Mouse (Mus musculus): Measurements from ENCODE around the gene Tnc.

DNA sequence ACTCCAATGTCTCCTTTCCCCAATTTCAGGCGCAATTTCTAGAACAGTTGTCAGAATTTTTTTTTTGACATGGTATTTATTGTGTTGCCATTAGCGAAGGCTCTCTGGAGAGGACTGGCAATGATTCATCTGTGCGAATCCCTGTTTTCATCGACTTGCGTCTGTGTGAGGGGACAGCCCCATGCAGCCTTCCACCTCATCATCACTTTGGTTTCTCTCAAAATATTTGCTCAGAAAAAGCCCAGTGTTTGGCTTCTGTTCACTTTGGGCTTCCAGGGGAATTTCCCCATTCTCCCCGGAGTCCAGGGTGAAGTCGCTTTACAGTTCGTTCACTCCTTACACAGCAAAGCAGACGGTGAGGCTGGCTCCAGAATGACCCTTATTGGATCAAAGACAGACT, 111.5 kb downstream of the Tnc start:
- no peak for TF ChIP-seq CTCF (IDR thresholded peaks at IDR 0.05; ENCODE audit: control insufficient read depth, insufficient read depth, low read length)
- no peak for TF ChIP-seq POLR2A (IDR thresholded peaks at IDR 0.05; ENCODE audit: borderline replicate concordance, control insufficient read depth, low read depth, low read length)
